Mouse (Mus musculus) spleen, adult 2 months (tissue): ENCODE measurements around the gene Chmp6.

Source experiments
- CTCF ChIP-seq: fragments of 200-500 bp; IDR thresholded peaks from 2 replicates; pipeline ENCODE4 v1.5.1; 2011; ENCODE audit warnings: mild to moderate bottlenecking, inconsistent platforms; ENCODE audit not compliant: insufficient read depth, insufficient read length, insufficient replicate concordance; ENCODE audit errors: extremely low read depth
- POLR2A ChIP-seq: fragments of 200-500 bp; IDR thresholded peaks from 2 replicates; pipeline ENCODE4 v1.6.1; 2011; ENCODE audit warnings: low read depth, low read length, inconsistent platforms

- TF ChIP-seq CTCF (no peak), POLR2A (no peak)
Measured at GRCm38 (mm10) chr11:119956590-119956989, 43.3 kb downstream of the Chmp6 start.
